Mouse (Mus musculus): Measurements from ENCODE around the gene Slc35c1.

GRCm38 (mm10) chr2:92443313-92443712 lies 17.0 kb downstream of the Slc35c1 start:
- TF ChIP-seq CTCF (IDR thresholded peaks at IDR 0.05; ENCODE audit: control insufficient read depth, insufficient read depth, insufficient replicate concordance, low read depth, low read length) (no peak), POLR2A (IDR thresholded peaks at IDR 0.05; ENCODE audit: control insufficient read depth, low read depth, low read length) (no peak)
